Comparison of ENCODE assay signal across 21 mouse cellular contexts in genomic region chr17:72401861-72402260, GRCm38 (mm10).
DNase-seq lines count a peak whose midpoint lies in the region; ATAC-seq and TF ChIP-seq lines count a peak whose summit lies in the region.
"Had no signal": no experiment of that assay in that cellular context is flagged by ENCODE, and none has a peak within 500 bp of the region (broad histone marks: within the 10 kb centered on the region; RNA-seq: fewer than 3 reads in every experiment).

No protein-coding gene starts in this region.

- WGBS in lung, embryonic 14.5 days: 33% methylated on average over 3 of the region's 3 CpGs
- 35% methylated on average over 3 of the region's 3 CpGs for WGBS in lung, embryonic 15.5 days
- 40% methylated on average over 3 of the region's 3 CpGs for WGBS in lung, embryonic 16.5 days

- no peak for TF ChIP-seq CTCF in lung, embryonic 14.5 days (IDR thresholded peaks at IDR 0.05; ENCODE audit: low read depth)

- DNase-seq in lung, embryonic 14.5 days: peak; percentile 58
- no peak for DNase-seq in lung, adult 18-20 months
- DNase-seq in lung, postnatal 4 days: no peak
- DNase-seq in lung, postnatal 25 days (ENCODE audit: low spot score): no peak
- DNase-seq: adrenal gland, adult 2 months; adrenal gland, adult 8-10 months; adrenal gland, postnatal 10 days; adrenal gland, postnatal 14 days; adrenal gland, postnatal 25 days; adrenal gland, postnatal 36 days; B cell, adult 2 months; cerebellum, adult 11 months; cerebellum, adult 11-12 months; cerebellum, adult 18-20 months had no signal

- H3K4me2 ChIP-seq in lung, embryonic 14.5 days: no peak overlapping the region
- H3K4me2 ChIP-seq in lung, embryonic 15.5 days: no peak overlapping the region
- H3K4me2 ChIP-seq in lung, embryonic 16.5 days (ENCODE audit: low read depth, low read length): no peak overlapping the region

- no peaks in the 10 kb centered on the region for H3K36me3 ChIP-seq in lung, embryonic 14.5 days (ENCODE audit: insufficient read depth)
- H3K36me3 ChIP-seq in lung, embryonic 15.5 days: no peaks in the 10 kb centered on the region
- H3K36me3 ChIP-seq in lung, embryonic 16.5 days (ENCODE audit: control insufficient read depth, insufficient read depth, low read length): no peaks in the 10 kb centered on the region
- H3K36me3 ChIP-seq: G1E had no signal

- no peaks in the 10 kb centered on the region for H3K9me3 ChIP-seq in lung, embryonic 14.5 days (ENCODE audit: low read depth, low read length)
- no peaks in the 10 kb centered on the region for H3K9me3 ChIP-seq in lung, embryonic 15.5 days
- no peaks in the 10 kb centered on the region for H3K9me3 ChIP-seq in lung, embryonic 16.5 days (ENCODE audit: control insufficient read depth, low read length)

- H3K4me3 ChIP-seq in lung, embryonic 14.5 days (ENCODE audit: low read depth, low read length): no peak overlapping the region
- H3K4me3 ChIP-seq in lung, embryonic 15.5 days: no peak overlapping the region
- no peak overlapping the region for H3K4me3 ChIP-seq in lung, embryonic 16.5 days (ENCODE audit: low read length)

- no peaks in the 10 kb centered on the region for H3K4me1 ChIP-seq in lung, embryonic 14.5 days (ENCODE audit: insufficient read depth)
- H3K4me1 ChIP-seq in lung, embryonic 15.5 days: no peaks in the 10 kb centered on the region
- H3K4me1 ChIP-seq in lung, embryonic 16.5 days (replicated peaks; ENCODE audit: control insufficient read depth, insufficient read depth, low read length): no peaks in the 10 kb centered on the region

- no peak overlapping the region; the same call in 1 of the 2 replicates for H3K27ac ChIP-seq in lung, embryonic 14.5 days (ENCODE audit: low read depth)
- 0 out of 2 replicates have a peak overlapping the region, but pooled peaks have one; percentile 20 for H3K27ac ChIP-seq in lung, embryonic 15.5 days
- no peak overlapping the region for H3K27ac ChIP-seq in lung, embryonic 16.5 days (ENCODE audit: low read length)

- H3K9ac ChIP-seq in lung, embryonic 14.5 days: no peak overlapping the region
- H3K9ac ChIP-seq in lung, embryonic 15.5 days: no peak overlapping the region
- no peak overlapping the region for H3K9ac ChIP-seq in lung, embryonic 16.5 days (ENCODE audit: low read length)

- H3K27me3 ChIP-seq in lung, embryonic 14.5 days (ENCODE audit: insufficient read depth, low read length): no peaks in the 10 kb centered on the region
- H3K27me3 ChIP-seq in lung, embryonic 15.5 days: no peaks in the 10 kb centered on the region
- no peaks in the 10 kb centered on the region for H3K27me3 ChIP-seq in lung, embryonic 16.5 days (ENCODE audit: control insufficient read depth, insufficient read depth, low read depth, low read length)
- H3K27me3 ChIP-seq: CH12.LX had no signal

- ATAC-seq in lung, embryonic 14.5 days (ENCODE audit: insufficient read depth): peak; percentile 56; the same call in 1 of the 2 replicates
- ATAC-seq in lung, embryonic 15.5 days (ENCODE audit: borderline replicate concordance, extremely low read depth, low FRiP score, low TSS enrichment): no peak; the same call in 1 of the 2 replicates
- peak; percentile 60 for ATAC-seq in lung, embryonic 16.5 days (ENCODE audit: low read depth)
- ATAC-seq: activated CD4-positive, CD25-positive, alpha-beta regulatory T cell, adult 4 months; CD4-positive, CD25-positive, alpha-beta regulatory T cell, adult 4 months; Patski had no signal
